Mouse (Mus musculus) C2C12 (cell line): Measurements from ENCODE around the gene Map4k5.

Experiments
- CEBPB ChIP-seq: IDR thresholded peaks from one replicate; pipeline ENCODE4 v1.6.1; 2011; ENCODE audit warnings: low read depth, mild to moderate bottlenecking, control low read depth, moderate library complexity
- CTCF ChIP-seq: IDR thresholded peaks from one replicate; pipeline ENCODE4 v1.5.1; 2011; ENCODE audit not compliant: control insufficient read depth, insufficient read depth, insufficient read length

GRCm38 (mm10) chr12:69867338-69867737 is 25.7 kb downstream of the Map4k5 start:
- TF ChIP-seq CTCF (no peak), CEBPB (no peak)
